Mouse (Mus musculus): Measurements from ENCODE around the gene Olfr1216.
"Not testable (repeated sequence)": the region's sequence is repeated elsewhere in the genome, so short reads cannot be mapped to it uniquely, and the experiment has no call there.

Olfr1216 gene

DNA sequence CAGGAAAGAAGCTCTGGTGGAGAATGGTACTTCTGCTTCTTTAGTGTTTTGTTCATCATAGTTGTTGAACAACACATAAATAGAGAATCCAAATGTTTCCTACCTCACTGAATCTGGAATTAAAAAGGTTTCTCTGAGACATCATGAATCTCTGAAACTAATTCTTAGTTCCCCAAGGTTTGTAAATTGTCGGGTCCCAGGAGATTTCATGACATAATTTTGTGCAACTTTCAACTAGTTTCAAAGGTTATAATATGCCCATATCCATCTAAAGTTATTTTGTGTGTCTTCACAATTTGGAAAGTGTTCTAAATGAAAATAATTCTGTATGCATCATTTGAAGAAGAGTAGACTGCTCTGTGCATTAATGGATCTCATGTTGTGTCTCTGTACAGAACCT, at the start of gene Olfr1216:
Olfr1216 (minus strand) TSS at position 101 of the 400 bp plus-strand sequence.
- no peak for DNase-seq

DNA sequence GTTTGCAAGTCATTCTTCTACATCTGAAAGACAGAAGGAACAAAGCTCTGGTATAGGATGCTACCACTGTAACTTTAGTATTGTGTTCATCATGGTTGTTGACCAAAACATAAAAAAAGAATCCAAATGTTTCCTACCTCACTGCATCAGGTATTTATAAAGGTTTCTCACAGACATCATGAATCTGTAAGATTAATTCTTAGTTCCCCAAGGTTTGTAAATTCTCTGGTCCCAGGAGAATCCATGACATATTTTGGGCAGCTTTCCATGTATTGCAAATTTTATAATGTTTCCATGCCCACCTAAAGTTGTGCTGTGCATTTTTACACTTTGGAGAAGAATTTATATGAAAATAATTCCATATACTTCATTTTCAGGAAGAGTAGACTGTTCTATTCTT, 42.9 kb upstream of the Olfr1216 start, which contains the start of gene Olfr1218:
Olfr1218 (minus strand) TSS at position 101 of the 400 bp plus-strand sequence.
- no peak for DNase-seq

DNA sequence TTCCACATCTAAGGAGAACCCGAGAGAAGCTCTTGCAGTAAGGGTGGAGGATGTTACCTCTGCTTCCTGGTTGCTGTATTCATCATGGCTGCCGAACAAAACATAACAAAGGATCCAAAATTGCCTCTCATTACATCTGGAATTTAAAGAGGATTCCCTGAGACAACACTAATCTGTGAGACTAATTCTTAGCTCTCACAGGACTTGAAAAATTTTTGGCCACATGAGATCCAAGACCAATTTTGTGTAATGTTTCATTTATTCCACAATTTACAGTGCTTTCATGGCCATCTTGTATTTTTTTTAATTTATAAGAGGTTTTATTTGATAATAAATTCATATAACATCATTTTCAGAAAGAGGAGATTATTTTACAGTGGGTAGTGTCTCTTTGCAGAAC, 13.8 kb upstream of the Olfr1216 start, which contains the start of gene Olfr1217:
Olfr1217 (minus strand) TSS at position 101 of the 400 bp plus-strand sequence.
- no peak for DNase-seq

DNA sequence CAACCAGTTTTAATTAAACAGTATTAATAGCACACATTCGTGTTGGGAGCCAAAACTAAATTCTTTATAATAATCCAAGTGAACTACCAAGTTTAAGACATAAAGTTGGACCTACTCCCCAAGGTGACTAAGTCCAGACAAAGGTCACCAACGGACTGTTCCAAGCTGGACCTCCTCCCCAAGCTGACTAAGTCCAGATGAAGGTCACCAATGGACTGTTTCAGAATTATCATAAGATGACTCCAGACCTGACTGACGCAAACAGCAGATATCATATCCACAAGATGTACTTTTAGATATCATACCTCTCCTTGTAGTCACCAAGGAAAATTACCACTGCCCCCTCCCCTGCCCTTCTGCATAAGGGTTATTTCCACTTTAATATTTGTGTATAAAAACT, 3.3 kb upstream of the Olfr1216 start:
- not testable (repeated sequence) for DNase-seq

DNA sequence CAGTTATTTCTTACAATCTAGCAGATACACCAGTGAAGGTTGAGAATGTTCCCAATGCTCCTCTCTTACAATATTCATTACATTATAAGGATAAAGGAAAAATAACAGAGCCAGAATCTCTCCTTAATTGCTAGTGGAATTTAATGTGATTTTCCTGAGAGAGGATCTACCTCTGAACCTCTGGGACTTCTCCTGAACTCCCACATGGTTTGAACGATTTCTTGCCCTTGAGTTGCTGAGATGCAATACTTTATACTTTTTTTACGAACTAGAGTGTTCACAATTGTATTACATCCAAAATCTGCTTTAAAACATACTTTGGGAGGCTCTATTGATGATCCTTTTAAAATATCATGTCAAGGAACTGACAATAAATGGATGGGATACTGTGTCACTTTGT, 11.3 kb downstream of the Olfr1216 start, which contains the start of gene Olfr1215:
Olfr1215 (minus strand) TSS at position 101 of the 400 bp plus-strand sequence.
- DNase-seq, result no peak

DNA sequence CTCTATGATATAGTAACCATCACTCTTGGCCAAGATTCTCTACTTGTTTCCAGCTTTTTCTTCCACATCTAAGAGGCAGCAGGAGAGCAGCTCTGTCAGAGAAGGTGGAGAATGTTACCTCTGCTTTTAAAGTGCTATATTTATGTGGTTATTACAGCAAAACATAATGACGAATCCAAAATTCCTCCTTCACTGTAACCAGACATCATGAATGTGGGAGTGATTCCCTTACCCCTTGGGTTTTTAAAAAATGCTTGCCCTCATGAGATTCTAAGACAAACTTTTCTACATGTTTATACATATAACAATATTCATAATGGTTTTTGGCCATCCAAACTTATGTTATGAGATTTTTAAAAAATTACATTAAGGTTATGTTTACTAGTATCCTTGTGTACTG, 25.6 kb downstream of the Olfr1216 start, which contains the start of gene Olfr1214:
Olfr1214 (minus strand) TSS at position 101 of the 400 bp plus-strand sequence.
- no peak for DNase-seq

DNA sequence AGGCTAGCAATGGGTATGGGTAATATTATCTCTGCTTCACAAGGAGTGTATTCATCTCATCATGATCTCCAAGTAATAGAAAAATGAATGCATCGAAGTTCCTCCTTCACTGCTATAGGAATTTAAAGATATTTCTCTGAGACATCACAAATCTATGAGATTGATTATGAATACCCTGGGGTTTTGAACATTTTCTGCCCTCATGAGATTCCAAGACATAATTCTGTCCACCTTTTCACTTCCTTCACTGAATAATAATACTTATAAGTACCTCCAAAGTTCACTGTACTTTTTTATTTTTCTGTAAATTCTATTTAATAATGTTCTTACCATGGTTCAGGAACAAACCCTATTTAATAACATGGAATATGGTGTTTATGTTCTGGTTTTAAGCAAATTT, 38.0 kb downstream of the Olfr1216 start, which contains the start of gene Gm13762:
Gm13762 (minus strand) TSS at position 101 of the 400 bp plus-strand sequence.
- DNase-seq, result no peak

All from kidney, postnatal 14 days (tissue).